Comparison of ENCODE assay signal across 20 mouse cellular contexts in genomic region chr1:82112401-82112800, GRCm38 (mm10).
DNase-seq lines count a peak whose midpoint lies in the region; ATAC-seq lines count a peak whose summit lies in the region.
"Had no signal": no experiment of that assay in that cellular context is flagged by ENCODE, and none has a peak within 500 bp of the region (broad histone marks: within the 10 kb centered on the region; RNA-seq: fewer than 3 reads in every experiment).

No protein-coding gene starts in this region.

- no peak for DNase-seq in heart, adult 11 months
- DNase-seq in midbrain, embryonic 11.5 days (ENCODE audit: low spot score, missing footprints) = peak; percentile 86
- peak; percentile 46 for DNase-seq in embryonic facial prominence, embryonic 10.5 days (ENCODE audit: low spot score)
- DNase-seq in skeletal muscle tissue, adult 2 months (ENCODE audit: low read depth, low spot score) = peak; percentile 43
- DNase-seq in urinary bladder, postnatal 25 days (ENCODE audit: low spot score) = no peak
- DNase-seq: adrenal gland, postnatal 25 days; cerebellum, postnatal 36 days; gastrocnemius, postnatal 10 days; kidney, adult 11 months; kidney, postnatal 4 days; lung, adult 2 months; thymus, postnatal 4 days had no signal

- H3K27me3 ChIP-seq in heart, embryonic 11.5 days (ENCODE audit: control insufficient read depth, insufficient read depth, low read length) = no peaks in the 10 kb centered on the region
- no peaks in the 10 kb centered on the region for H3K27me3 ChIP-seq in midbrain, embryonic 11.5 days (ENCODE audit: control insufficient read depth, insufficient read depth, low read length)
- H3K27me3 ChIP-seq in midbrain, embryonic 16.5 days (ENCODE audit: control insufficient read depth, insufficient read depth, low read depth, low read length) = no peaks in the 10 kb centered on the region
- H3K27me3 ChIP-seq in embryonic facial prominence, embryonic 10.5 days (replicated peaks; ENCODE audit: low read depth, poor library complexity, severe bottlenecking) = no peaks in the 10 kb centered on the region
- H3K27me3 ChIP-seq: limb, embryonic 15.5 days; megakaryocyte, embryonic 14.5 days had no signal

- no peak for ATAC-seq in heart, embryonic 11.5 days (replicated peaks; ENCODE audit: insufficient number of reproducible peaks, low FRiP score, low TSS enrichment)
- ATAC-seq in midbrain, embryonic 11.5 days (ENCODE audit: low FRiP score) = no peak
- ATAC-seq in midbrain, embryonic 16.5 days = no peak
- ATAC-seq in megakaryocyte, adult 5-6 weeks (ENCODE audit: poor library complexity, severe bottlenecking) = no peak

- H3K4me3 ChIP-seq in heart, embryonic 11.5 days (ENCODE audit: low read depth, low read length) = no peak overlapping the region
- no peak overlapping the region for H3K4me3 ChIP-seq in midbrain, embryonic 11.5 days (ENCODE audit: low read depth, low read length)
- no peak overlapping the region for H3K4me3 ChIP-seq in midbrain, embryonic 16.5 days (ENCODE audit: low read depth, low read length)
- H3K4me3 ChIP-seq in embryonic facial prominence, embryonic 10.5 days = no peak overlapping the region
- H3K4me3 ChIP-seq: heart, embryonic 10.5 days; limb, embryonic 15.5 days; megakaryocyte, embryonic 14.5 days; myocyte had no signal

- H3K27ac ChIP-seq in heart, embryonic 11.5 days (ENCODE audit: low read depth, low read length) = no peak overlapping the region
- H3K27ac ChIP-seq in midbrain, embryonic 11.5 days (ENCODE audit: low read depth, low read length) = no peak overlapping the region
- H3K27ac ChIP-seq in midbrain, embryonic 16.5 days (ENCODE audit: low read length) = no peak overlapping the region
- H3K27ac ChIP-seq in embryonic facial prominence, embryonic 10.5 days (replicated peaks) = no peak overlapping the region
- H3K27ac ChIP-seq: heart, embryonic 10.5 days; limb, embryonic 15.5 days had no signal

- 12% methylated on average over 5 of the region's 5 CpGs for WGBS in heart, embryonic 11.5 days (ENCODE audit: insufficient replicate concordance)
- 55% methylated on average over 5 of the region's 5 CpGs for WGBS in midbrain, embryonic 11.5 days
- WGBS in midbrain, embryonic 16.5 days = 45% methylated on average over 5 of the region's 5 CpGs
- WGBS in embryonic facial prominence, embryonic 10.5 days = 33% methylated on average over 5 of the region's 5 CpGs

- H3K9ac ChIP-seq in heart, embryonic 11.5 days (ENCODE audit: low read depth, low read length) = no peak overlapping the region
- H3K9ac ChIP-seq in midbrain, embryonic 11.5 days (ENCODE audit: low read length) = no peak overlapping the region
- no peak overlapping the region for H3K9ac ChIP-seq in midbrain, embryonic 16.5 days (ENCODE audit: low read depth, low read length)
- H3K9ac ChIP-seq: limb, embryonic 15.5 days had no signal

- peaks cover 5% of the 10 kb centered on the region; the same call in 1 of the 2 replicates for H3K4me1 ChIP-seq in heart, embryonic 11.5 days (ENCODE audit: control insufficient read depth, insufficient read depth, low read length)
- H3K4me1 ChIP-seq in midbrain, embryonic 11.5 days (ENCODE audit: control insufficient read depth, insufficient read depth, low read length) = no peaks in the 10 kb centered on the region
- H3K4me1 ChIP-seq in midbrain, embryonic 16.5 days (ENCODE audit: control insufficient read depth, insufficient read depth, low read length) = no peaks in the 10 kb centered on the region
- peaks cover 9% of the 10 kb centered on the region for H3K4me1 ChIP-seq in embryonic facial prominence, embryonic 10.5 days
- H3K4me1 ChIP-seq: megakaryocyte, embryonic 14.5 days had no signal

- no peaks in the 10 kb centered on the region for H3K36me3 ChIP-seq in heart, embryonic 11.5 days (ENCODE audit: control insufficient read depth, insufficient read depth, low read length)
- no peaks in the 10 kb centered on the region for H3K36me3 ChIP-seq in midbrain, embryonic 11.5 days (ENCODE audit: control insufficient read depth, insufficient read depth, low read length)
- H3K36me3 ChIP-seq in midbrain, embryonic 16.5 days (ENCODE audit: control insufficient read depth, insufficient read depth, low read length) = no peaks in the 10 kb centered on the region
- H3K36me3 ChIP-seq in embryonic facial prominence, embryonic 10.5 days (replicated peaks) = no peaks in the 10 kb centered on the region
- H3K36me3 ChIP-seq: G1E; heart, embryonic 10.5 days; limb, embryonic 15.5 days had no signal

- H3K9me3 ChIP-seq in heart, embryonic 11.5 days (replicated peaks; ENCODE audit: control insufficient read depth, low read length) = no peaks in the 10 kb centered on the region
- H3K9me3 ChIP-seq in midbrain, embryonic 11.5 days (ENCODE audit: control insufficient read depth, low read length) = no peaks in the 10 kb centered on the region
- H3K9me3 ChIP-seq in midbrain, embryonic 16.5 days (replicated peaks; ENCODE audit: control insufficient read depth, low read length, poor library complexity, severe bottlenecking) = no peaks in the 10 kb centered on the region
- no peaks in the 10 kb centered on the region for H3K9me3 ChIP-seq in embryonic facial prominence, embryonic 10.5 days
- H3K9me3 ChIP-seq: G1E; heart, embryonic 10.5 days; limb, embryonic 15.5 days; megakaryocyte, embryonic 14.5 days had no signal

- peak overlapping the region; percentile 33; the same call in 1 of the 2 replicates for H3K4me2 ChIP-seq in heart, embryonic 11.5 days
- H3K4me2 ChIP-seq in midbrain, embryonic 11.5 days = no peak overlapping the region
- no peak overlapping the region for H3K4me2 ChIP-seq in midbrain, embryonic 16.5 days (ENCODE audit: low read length)
- H3K4me2 ChIP-seq: limb, embryonic 15.5 days had no signal

Comparison
In these comparisons a context has a peak if more than half of its experiments do, and no peak if none do; other contexts are left out.
1. DNase-seq: peak in midbrain, embryonic 11.5 days (single experiment), embryonic facial prominence, embryonic 10.5 days (single experiment) and skeletal muscle tissue, adult 2 months (single experiment); none in heart, adult 11 months (single experiment) and urinary bladder, postnatal 25 days (single experiment).